Mouse (Mus musculus) E14TG2a.4 (cell line): Measurements from ENCODE around the gene Rhox6.
"Not testable (repeated sequence)": the region's sequence is repeated elsewhere in the genome, so short reads cannot be mapped to it uniquely, and the experiment has no call there.

ENCODE experiments used
- CTCF ChIP-seq: conservative IDR thresholded peaks from 2 replicates; pipeline ENCODE4 v1.5.1; 2014; ENCODE audit warnings: low read length
- POU5F1 ChIP-seq: IDR thresholded peaks from 2 replicates; pipeline ENCODE4 v1.6.1; 2014; ENCODE audit warnings: low read length, borderline replicate concordance

DNA sequence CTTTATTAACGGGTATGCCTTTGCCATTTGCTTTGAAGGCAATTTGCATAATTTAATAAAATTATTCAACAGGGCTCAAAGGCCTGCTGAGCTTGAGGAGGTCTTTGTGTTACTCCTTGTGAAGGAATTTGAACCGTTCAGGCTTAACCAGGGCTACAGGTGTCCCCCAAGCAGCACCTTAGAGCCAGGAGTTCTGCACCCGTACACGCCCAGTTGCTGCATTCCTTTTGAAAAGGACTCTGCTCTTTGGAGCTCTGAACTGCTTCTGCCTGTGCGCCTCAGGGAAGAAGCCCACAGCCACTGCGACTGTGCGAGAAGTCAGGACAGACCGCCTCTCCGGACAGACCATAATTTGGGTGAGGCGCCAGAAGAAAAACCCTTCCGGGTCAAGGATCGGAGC, at the start of gene Rhox6:
- not testable (repeated sequence) for TF ChIP-seq CTCF, POU5F1
